19 mouse cellular contexts compared by ENCODE assay signal in the genomic region with DNA sequence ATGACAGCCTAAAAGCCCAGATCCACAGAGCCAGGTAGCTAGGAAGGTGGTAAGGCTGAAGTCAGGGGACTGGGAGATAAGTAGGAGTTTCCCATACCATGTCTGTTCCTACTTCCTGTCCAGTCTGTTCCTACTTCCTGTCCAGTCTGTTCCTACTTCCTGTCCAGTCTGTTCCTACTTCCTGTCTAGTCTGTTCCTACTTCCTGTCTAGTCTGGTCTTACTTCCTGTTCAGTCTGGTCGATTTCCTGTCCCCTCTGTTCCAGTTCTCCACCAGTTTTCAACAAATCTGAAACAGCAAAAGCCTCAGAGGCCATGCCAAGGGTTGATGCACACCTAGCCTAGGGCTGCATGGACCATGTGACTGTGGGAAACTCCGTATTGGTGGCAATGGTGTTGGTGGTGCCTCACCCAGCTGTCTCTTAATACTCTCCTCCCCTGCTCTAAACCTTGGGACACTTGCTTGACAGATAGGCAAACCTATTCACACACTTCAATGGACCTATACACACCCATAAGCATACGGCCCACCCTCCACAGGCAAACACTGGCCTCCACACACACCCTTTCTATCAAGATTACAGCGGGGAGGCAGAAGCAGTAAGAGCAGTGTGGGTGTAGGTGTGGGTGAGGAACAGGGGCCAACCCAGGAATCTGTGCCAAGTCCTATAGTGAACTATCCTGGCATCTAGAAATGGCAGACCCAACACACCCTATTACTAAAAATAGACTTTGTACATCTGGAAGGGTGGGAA. TPM values are rescaled to one million over a fixed set of nuclear protein-coding genes. Genes with fewer than 3 reads are reported as not detected.
DNase-seq lines count a peak whose midpoint lies in the region; ATAC-seq and TF ChIP-seq lines count a peak whose summit lies in the region.
"Had no signal": no experiment of that assay in that cellular context is flagged by ENCODE, and none has a peak within 500 bp of the region (broad histone marks: within the 10 kb centered on the region; RNA-seq: fewer than 3 reads in every experiment).

No protein-coding gene starts in this region.

- peaks cover 8% of the 10 kb centered on the region for H3K4me1 ChIP-seq in forebrain, embryonic 10.5 days
- no peaks in the 10 kb centered on the region for H3K4me1 ChIP-seq in forebrain, embryonic 15.5 days
- H3K4me1 ChIP-seq in intestine, postnatal 0 days (replicated peaks; ENCODE audit: control insufficient read depth, insufficient read depth, low read length) = 0 out of 2 replicates have a peak, but pooled peaks cover 3% of the 10 kb centered on the region
- H3K4me1 ChIP-seq: limb, embryonic 13.5 days had no signal

- no peaks in the 10 kb centered on the region for H3K79me2 ChIP-seq in myocyte (ENCODE audit: control insufficient read depth, insufficient read depth)

- WGBS in forebrain, embryonic 10.5 days = 83% methylated on average over 4 of the region's 4 CpGs
- 90% methylated on average over 4 of the region's 4 CpGs for WGBS in forebrain, embryonic 15.5 days
- WGBS in intestine, postnatal 0 days = 49% methylated on average over 4 of the region's 4 CpGs

- H3K27me3 ChIP-seq in forebrain, embryonic 10.5 days (ENCODE audit: poor library complexity, severe bottlenecking) = peaks cover 39% of the 10 kb centered on the region
- H3K27me3 ChIP-seq in forebrain, embryonic 15.5 days = no peaks in the 10 kb centered on the region
- H3K27me3 ChIP-seq in intestine, postnatal 0 days (replicated peaks; ENCODE audit: control insufficient read depth, insufficient read depth, low read length) = no peaks in the 10 kb centered on the region
- no peaks in the 10 kb centered on the region for H3K27me3 ChIP-seq in myocyte (ENCODE audit: control insufficient read depth, insufficient read depth, insufficient read length)

- H3K9ac ChIP-seq in forebrain, embryonic 15.5 days (replicated peaks) = no peak overlapping the region
- H3K9ac ChIP-seq in intestine, postnatal 0 days (ENCODE audit: low read depth, low read length) = no peak overlapping the region
- H3K9ac ChIP-seq: limb, embryonic 13.5 days had no signal

- H3K4me3 ChIP-seq in forebrain, embryonic 10.5 days = no peak overlapping the region
- H3K4me3 ChIP-seq in forebrain, embryonic 15.5 days = no peak overlapping the region
- no peak overlapping the region for H3K4me3 ChIP-seq in intestine, postnatal 0 days (ENCODE audit: low read depth, low read length)
- no peak overlapping the region for H3K4me3 ChIP-seq in myocyte
- H3K4me3 ChIP-seq: limb, embryonic 13.5 days had no signal

- H3K9me3 ChIP-seq in forebrain, embryonic 10.5 days = peaks cover 7% of the 10 kb centered on the region; the same call in 1 of the 2 replicates
- H3K9me3 ChIP-seq in forebrain, embryonic 15.5 days = no peaks in the 10 kb centered on the region
- no peaks in the 10 kb centered on the region for H3K9me3 ChIP-seq in intestine, postnatal 0 days (ENCODE audit: control insufficient read depth)

- H3ac ChIP-seq in myocyte (ENCODE audit: control insufficient read depth, insufficient read length) = no peak overlapping the region

- peak overlapping the region; percentile 44 for H3K27ac ChIP-seq in forebrain, embryonic 10.5 days
- no peak overlapping the region for H3K27ac ChIP-seq in forebrain, embryonic 15.5 days (replicated peaks)
- H3K27ac ChIP-seq in intestine, postnatal 0 days (ENCODE audit: low read depth, low read length) = peak overlapping the region; percentile 60
- H3K27ac ChIP-seq: limb, embryonic 13.5 days; macrophage had no signal

- H3K4me2 ChIP-seq in forebrain, embryonic 15.5 days (replicated peaks) = no peak overlapping the region
- peak overlapping the region; percentile 14; the same call in 1 of the 2 replicates for H3K4me2 ChIP-seq in intestine, postnatal 0 days (replicated peaks; ENCODE audit: low read depth)
- peak overlapping the region; percentile 50 for H3K4me2 ChIP-seq in myocyte (ENCODE audit: low read depth)
- H3K4me2 ChIP-seq: heart, embryonic 11.5 days; limb, embryonic 13.5 days had no signal

- ATAC-seq in forebrain, embryonic 15.5 days (replicated peaks) = no peak
- peak; percentile 75 for ATAC-seq in intestine, postnatal 0 days
- ATAC-seq: inflammation-experienced regulatory T-cells, adult 6 months had no signal

- no peaks in the 10 kb centered on the region for H3K36me3 ChIP-seq in forebrain, embryonic 10.5 days (replicated peaks)
- H3K36me3 ChIP-seq in forebrain, embryonic 15.5 days = no peaks in the 10 kb centered on the region
- H3K36me3 ChIP-seq in intestine, postnatal 0 days (ENCODE audit: control insufficient read depth, insufficient read depth) = peaks cover 25% of the 10 kb centered on the region; the same call in 1 of the 2 replicates
- H3K36me3 ChIP-seq in myocyte (ENCODE audit: control insufficient read depth, insufficient read depth) = no peaks in the 10 kb centered on the region
- H3K36me3 ChIP-seq: limb, embryonic 13.5 days had no signal

- no peak for TF ChIP-seq CTCF in intestine, postnatal 0 days (IDR thresholded peaks at IDR 0.05; ENCODE audit: low read depth)

- no peak for TF ChIP-seq POLR2A in myocyte (IDR thresholded peaks at IDR 0.05; ENCODE audit: insufficient read length, low read depth)

- DNase-seq in forebrain, embryonic 10.5 days (ENCODE audit: extremely low spot score, low spot score) = no peak
- peak; percentile 44 for DNase-seq in A20 (ENCODE audit: low read depth, low spot score)
- no peak for DNase-seq in adrenal gland, postnatal 36 days
- DNase-seq in gastrocnemius, postnatal 36 days = no peak
- DNase-seq in ovary, postnatal 14 days (ENCODE audit: low spot score) = no peak
- DNase-seq: B cell, adult 2 months; cerebellum, adult 8-10 months; gastrocnemius, postnatal 14 days; heart, postnatal 36 days; thymus, postnatal 36 days had no signal

- intact Hi-C loops in gastrocnemius, postnatal 36 days (cut with DNase I) = no loop called here

TF ChIP-seq in myocyte, 11 proteins besides CTCF, POLR2A, EP300 and RAD21:
- no peak for TF ChIP-seq SRF (IDR thresholded peaks at IDR 0.05; ENCODE audit: control insufficient read depth, insufficient read length, low read depth)
- no peak for TF ChIP-seq POLR2AphosphoS2 (IDR thresholded peaks at IDR 0.05; ENCODE audit: insufficient read length, low read depth)
- no peak for TF ChIP-seq MYOD1 (IDR thresholded peaks at IDR 0.05; ENCODE audit: control insufficient read depth in 1 of 3, insufficient read length in 2 of 3, low read depth in 2 of 3)
- peak; percentile 31 for TF ChIP-seq USF1 (IDR thresholded peaks at IDR 0.05; ENCODE audit: low read depth)
- no peak for TF ChIP-seq CEBPB (IDR thresholded peaks at IDR 0.05; ENCODE audit: insufficient read depth, poor library complexity, severe bottlenecking)

RNA-seq across cellular contexts. Expression of gene Krt8, which starts 8.6 kb away (rescaled TPM):
- polyA plus RNA-seq in forebrain, embryonic 10.5 days (2016; fragmentation: Nextera tagmentation; extraction: Ambion mirVana) = 32.6 and 35.6 TPM in 2 replicates
- polyA plus RNA-seq in forebrain, embryonic 15.5 days (2015; fragmentation: Nextera tagmentation; extraction: Ambion mirVana) = 1.9 and 3.9 TPM in 2 replicates
- polyA plus RNA-seq in intestine, postnatal 0 days (2015; fragmentation: Nextera tagmentation; extraction: Ambion mirVana) = 940 and 1,037 TPM in 2 replicates
- polyA plus RNA-seq in myocyte (2012; fragmentation: generic; extraction: Trizol) = 0.16 TPM
- 1 to 10 TPM in 1 of 2 experiments, under 1 TPM in 1; 0.46 to 1.9 TPM for total RNA-seq in adrenal gland, postnatal 36 days (2021)
- total RNA-seq in gastrocnemius, postnatal 36 days (2021) = 1 to 10 TPM in 1 of 2 experiments, under 1 TPM in 1; 0.30 to 1.0 TPM
- total RNA-seq: left cerebral cortex, adult 18-20 months; neutrophil, adult 5-6 weeks had no signal
- polyA plus RNA-seq: macrophage had no signal

RNA-seq across cellular contexts. Expression of gene Krt18, which starts 32.3 kb away (rescaled TPM):
- polyA plus RNA-seq in forebrain, embryonic 10.5 days (2016; fragmentation: Nextera tagmentation; extraction: Ambion mirVana) = 34.4 and 37.1 TPM in 2 replicates
- polyA plus RNA-seq in forebrain, embryonic 15.5 days (2015; fragmentation: Nextera tagmentation; extraction: Ambion mirVana) = 3.5 and 7.6 TPM in 2 replicates
- 364 and 368 TPM in 2 replicates for polyA plus RNA-seq in intestine, postnatal 0 days (2015; fragmentation: Nextera tagmentation; extraction: Ambion mirVana)
- polyA plus RNA-seq in myocyte (2012; fragmentation: generic; extraction: Trizol) = not detected
- total RNA-seq in adrenal gland, postnatal 36 days (2021) = 1 to 10 TPM in 1 of 2 experiments, under 1 TPM in 1; 0.76 to 3.3 TPM
- 1 to 10 TPM in 1 of 2 experiments, not detected in 1; 1.3 TPM for total RNA-seq in gastrocnemius, postnatal 36 days (2021)
- polyA plus RNA-seq: macrophage had no signal

RNA-seq across cellular contexts. Expression of gene Krt78, which starts 41.6 kb away (rescaled TPM):
- not detected in 2 replicates for polyA plus RNA-seq in forebrain, embryonic 10.5 days (2016; fragmentation: Nextera tagmentation; extraction: Ambion mirVana)
- not detected in 2 replicates for polyA plus RNA-seq in forebrain, embryonic 15.5 days (2015; fragmentation: Nextera tagmentation; extraction: Ambion mirVana)
- polyA plus RNA-seq in intestine, postnatal 0 days (2015; fragmentation: Nextera tagmentation; extraction: Ambion mirVana) = 0.03 and 0.07 TPM in 2 replicates
- not detected for polyA plus RNA-seq in myocyte (2012; fragmentation: generic; extraction: Trizol)
- total RNA-seq in adrenal gland, postnatal 36 days (2021) = not detected
- not detected for total RNA-seq in gastrocnemius, postnatal 36 days (2021)
- total RNA-seq: gastrocnemius, postnatal 14 days; heart, postnatal 36 days; left cerebral cortex, adult 18-20 months; neutrophil, adult 5-6 weeks had no signal
- polyA plus RNA-seq: heart, embryonic 11.5 days; inflammation-experienced regulatory T-cells, adult 6 months; limb, embryonic 13.5 days; macrophage had no signal

RNA-seq across cellular contexts. Expression of gene Krt79, which starts 55.5 kb away (rescaled TPM):
- polyA plus RNA-seq in forebrain, embryonic 10.5 days (2016; fragmentation: Nextera tagmentation; extraction: Ambion mirVana) = 0.09 and 0.12 TPM in 2 replicates
- polyA plus RNA-seq in forebrain, embryonic 15.5 days (2015; fragmentation: Nextera tagmentation; extraction: Ambion mirVana) = 0.10 and 0.23 TPM in 2 replicates
- 0.21 and 0.27 TPM in 2 replicates for polyA plus RNA-seq in intestine, postnatal 0 days (2015; fragmentation: Nextera tagmentation; extraction: Ambion mirVana)
- polyA plus RNA-seq in myocyte (2012; fragmentation: generic; extraction: Trizol) = 0.04 TPM
- 1 to 10 TPM in 1 of 2 experiments, under 1 TPM in 1; 0.99 to 1.5 TPM for total RNA-seq in adrenal gland, postnatal 36 days (2021)
- under 1 TPM in 1 of 2 experiments, not detected in 1; 0.13 TPM for total RNA-seq in gastrocnemius, postnatal 36 days (2021)
- total RNA-seq: gastrocnemius, postnatal 14 days; heart, postnatal 36 days; left cerebral cortex, adult 18-20 months; neutrophil, adult 5-6 weeks had no signal
- polyA plus RNA-seq: inflammation-experienced regulatory T-cells, adult 6 months; macrophage had no signal

Comparison
In these comparisons a context has a peak if more than half of its experiments do, and no peak if none do; other contexts are left out.
1. RNA of gene Krt8, which starts 8.6 kb away (polyA plus RNA-seq): 940 to 1,037 TPM in intestine, postnatal 0 days; 32.6 to 35.6 TPM in forebrain, embryonic 10.5 days, 1.9 to 3.9 TPM in forebrain, embryonic 15.5 days and 0.16 TPM in myocyte (single experiment); every median in the first group is over 10 times any median in the second.